Mouse (Mus musculus) heart, postnatal 0 days (tissue): ENCODE data around the gene Fndc7.

Experiments
- CTCF ChIP-seq: IDR thresholded peaks from 2 replicates; pipeline ENCODE4 v1.5.1; 2016; ENCODE audit warnings: antibody characterized with exemption, control low read depth, low read depth
- EP300 ChIP-seq: IDR thresholded peaks from 2 replicates; pipeline ENCODE4 v1.6.1; 2016; ENCODE audit warnings: antibody characterized with exemption, low read depth

DNA sequence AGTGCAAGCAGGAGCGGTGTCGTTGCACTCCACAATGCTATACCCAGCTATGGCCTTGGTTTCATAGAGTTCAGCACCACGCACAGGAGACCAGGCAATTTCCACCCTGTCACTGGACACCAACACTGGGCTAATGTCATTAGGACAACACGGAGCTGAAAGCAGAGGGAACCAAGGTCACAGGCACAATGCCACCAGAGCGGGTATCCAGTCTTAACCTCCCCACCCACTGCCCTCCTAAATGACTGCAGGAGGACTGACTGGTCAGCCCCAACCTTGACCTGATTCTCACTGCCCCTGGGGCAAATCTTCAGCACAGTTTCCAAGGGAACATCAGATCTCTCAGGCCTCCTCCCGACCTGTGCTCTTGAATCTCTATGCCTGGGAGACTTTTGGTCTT, 19.2 kb downstream of the Fndc7 start:
- TF ChIP-seq EP300, result no peak
- no peak for TF ChIP-seq CTCF
